ENCODE assay signal across 8 mouse cellular contexts in the genomic region with DNA sequence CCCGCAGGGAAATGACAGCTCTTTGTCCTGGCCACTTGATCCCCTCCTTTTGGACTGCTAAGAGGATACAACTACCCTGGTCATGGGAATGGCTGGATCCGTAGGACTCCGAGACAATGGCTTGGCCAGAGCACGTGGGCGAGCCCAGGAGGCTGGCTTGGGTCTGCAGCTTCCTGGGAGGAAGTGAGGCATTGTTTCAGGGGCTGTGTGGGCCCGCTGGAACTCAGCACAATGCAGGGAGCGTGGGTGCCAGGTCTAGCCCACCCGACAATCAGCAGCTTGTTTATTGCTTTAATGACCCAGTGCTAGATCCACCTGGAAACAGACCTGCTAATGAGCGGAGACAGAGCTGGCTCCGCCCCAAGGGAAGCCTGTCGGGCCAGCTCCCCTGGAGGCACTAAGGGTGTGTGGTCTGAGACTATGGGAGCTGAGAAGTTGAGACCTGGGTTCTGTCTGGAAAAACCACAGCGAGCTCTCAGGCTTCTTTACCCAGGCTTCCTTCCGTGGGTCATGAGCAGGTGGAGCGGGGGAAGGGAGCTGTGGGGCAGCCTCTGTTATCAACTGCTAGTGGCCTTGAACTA. TPM values are rescaled to one million over a fixed set of nuclear protein-coding genes. Genes with fewer than 3 reads are reported as not detected.
A peak's percentile ranks its signal among the peaks of the same experiment; 100 is the strongest.
DNase-seq lines count a peak whose midpoint lies in the region; ATAC-seq lines count a peak whose summit lies in the region.

No protein-coding gene starts in this region.

- H3K9me3 ChIP-seq in heart, embryonic 15.5 days (replicated peaks) = no peaks in the 10 kb centered on the region
- H3K9me3 ChIP-seq in limb, embryonic 11.5 days (ENCODE audit: control insufficient read depth, low read length) = no peaks in the 10 kb centered on the region
- no peaks in the 10 kb centered on the region for H3K9me3 ChIP-seq in neural tube, embryonic 14.5 days (ENCODE audit: control insufficient read depth, low read length)

- intact Hi-C loops in left cerebral cortex, postnatal 14 days (cut with DNase I) = no loop called here

- no peak overlapping the region for H3K4me3 ChIP-seq in brown adipose tissue, adult 24 weeks (ENCODE audit: insufficient read depth, low read depth, low read length)
- no peak overlapping the region for H3K4me3 ChIP-seq in heart, embryonic 15.5 days
- H3K4me3 ChIP-seq in limb, embryonic 11.5 days (ENCODE audit: low read depth, low read length) = no peak overlapping the region
- no peak overlapping the region for H3K4me3 ChIP-seq in neural tube, embryonic 14.5 days (ENCODE audit: low read depth, low read length)

- peaks cover 18% of the 10 kb centered on the region for H3K4me1 ChIP-seq in brown adipose tissue, adult 24 weeks (ENCODE audit: control insufficient read depth, insufficient read depth, insufficient read length, low read length)
- peaks cover 12% of the 10 kb centered on the region for H3K4me1 ChIP-seq in heart, embryonic 15.5 days (replicated peaks)
- H3K4me1 ChIP-seq in limb, embryonic 11.5 days (ENCODE audit: control insufficient read depth, insufficient read depth, low read length) = peaks cover 16% of the 10 kb centered on the region
- H3K4me1 ChIP-seq in neural tube, embryonic 14.5 days (ENCODE audit: control insufficient read depth, insufficient read depth, low read length) = no peaks in the 10 kb centered on the region

- peak; percentile 67 for ATAC-seq in heart, embryonic 15.5 days (replicated peaks; ENCODE audit: insufficient number of reproducible peaks, insufficient read depth, low FRiP score, low read depth)
- ATAC-seq in limb, embryonic 11.5 days (ENCODE audit: insufficient number of reproducible peaks, low FRiP score, low TSS enrichment, low read depth) = peak; percentile 54; the same call in 1 of the 2 replicates
- peak; percentile 54; the same call in 1 of the 2 replicates for ATAC-seq in neural tube, embryonic 14.5 days (ENCODE audit: low read depth)
- ATAC-seq in cerebellum, adult (ENCODE audit: insufficient number of reproducible peaks, low FRiP score, low TSS enrichment) = no peak

- H3K36me3 ChIP-seq in heart, embryonic 15.5 days = no peaks in the 10 kb centered on the region
- H3K36me3 ChIP-seq in limb, embryonic 11.5 days (ENCODE audit: control insufficient read depth, insufficient read depth, low read length) = no peaks in the 10 kb centered on the region
- no peaks in the 10 kb centered on the region for H3K36me3 ChIP-seq in neural tube, embryonic 14.5 days (ENCODE audit: control insufficient read depth, insufficient read depth, low read length)

- DNase-seq in embryo, embryonic 11 days = peak; percentile 52
- no peak for DNase-seq in embryo, embryonic 9.5 days (ENCODE audit: extremely low spot score)
- peak; percentile 52 for DNase-seq in limb, embryonic 11.5 days (ENCODE audit: low spot score)
- no peak for DNase-seq in left cerebral cortex, postnatal 14 days (ENCODE audit: low spot score in 2 of 2)

- H3K9ac ChIP-seq in heart, embryonic 15.5 days = no peak overlapping the region
- H3K9ac ChIP-seq in limb, embryonic 11.5 days (ENCODE audit: low read length) = peak overlapping the region; percentile 22; the same call in 1 of the 2 replicates
- no peak overlapping the region for H3K9ac ChIP-seq in neural tube, embryonic 14.5 days (replicated peaks; ENCODE audit: low read depth, low read length)

- H3K27ac ChIP-seq in brown adipose tissue, adult 24 weeks (replicated peaks; ENCODE audit: low read depth, low read length) = peak overlapping the region; percentile 83
- H3K27ac ChIP-seq in heart, embryonic 15.5 days = peak overlapping the region; percentile 50
- H3K27ac ChIP-seq in limb, embryonic 11.5 days (replicated peaks; ENCODE audit: low read depth, low read length) = no peak overlapping the region
- no peak overlapping the region for H3K27ac ChIP-seq in neural tube, embryonic 14.5 days (ENCODE audit: low read depth, low read length)

- no peaks in the 10 kb centered on the region for H3K27me3 ChIP-seq in heart, embryonic 15.5 days
- no peaks in the 10 kb centered on the region for H3K27me3 ChIP-seq in limb, embryonic 11.5 days (ENCODE audit: control insufficient read depth, insufficient read depth, low read length)
- no peaks in the 10 kb centered on the region for H3K27me3 ChIP-seq in neural tube, embryonic 14.5 days (ENCODE audit: control insufficient read depth, insufficient read depth, low read length)

- 27% methylated on average over 14 of the region's 14 CpGs for WGBS in heart, embryonic 15.5 days
- WGBS in limb, embryonic 11.5 days = 29% methylated on average over 14 of the region's 14 CpGs
- WGBS in neural tube, embryonic 14.5 days = 30% methylated on average over 14 of the region's 14 CpGs

- H3K4me2 ChIP-seq in heart, embryonic 15.5 days = peak overlapping the region; percentile 31
- 0 out of 2 replicates have a peak overlapping the region, but pooled peaks have one; percentile 10 for H3K4me2 ChIP-seq in limb, embryonic 11.5 days (ENCODE audit: low read depth, severe bottlenecking)
- H3K4me2 ChIP-seq in neural tube, embryonic 14.5 days (ENCODE audit: low read depth, low read length) = no peak overlapping the region

RNA-seq across cellular contexts. Expression of gene Sox13, which starts 24.3 kb away (rescaled TPM):
- 5.5 and 6.6 TPM in 2 replicates for polyA plus RNA-seq in brown adipose tissue, adult 24 weeks (2012; ENCODE audit: insufficient read depth, insufficient read length, missing spikeins)
- 4.5 and 6.2 TPM in 2 replicates for polyA plus RNA-seq in heart, embryonic 15.5 days (2015; fragmentation: Nextera tagmentation; extraction: Ambion mirVana)
- polyA plus RNA-seq in limb, embryonic 11.5 days (2014; fragmentation: Nextera tagmentation; extraction: Ambion mirVana) = 5.7 and 6.0 TPM in 2 replicates
- 4.0 and 5.2 TPM in 2 replicates for polyA plus RNA-seq in neural tube, embryonic 14.5 days (2014; fragmentation: Nextera tagmentation; extraction: Ambion mirVana)
- 1 to 10 TPM; 6.5 to 9.9 TPM for total RNA-seq in left cerebral cortex, postnatal 14 days (2021)

Comparison
In these comparisons a context has a peak if more than half of its experiments do, and no peak if none do; other contexts are left out.
1. DNase-seq: peak in embryo, embryonic 11 days (single experiment) and limb, embryonic 11.5 days (single experiment); none in embryo, embryonic 9.5 days (single experiment) and left cerebral cortex, postnatal 14 days (0 of 2).
2. H3K27ac ChIP-seq: peak in brown adipose tissue, adult 24 weeks (single experiment) and heart, embryonic 15.5 days (single experiment); none in limb, embryonic 11.5 days (single experiment) and neural tube, embryonic 14.5 days (single experiment).